Mouse (Mus musculus) telencephalon, adult 2 months (tissue): ENCODE measurements around the gene Cryba1.

Experiments used
- DNase-seq: peaks from one replicate; pipeline ENCODE4 v3.0.0-alpha.2; 2011; ENCODE audit warnings: low read depth, low spot score

The Cryba1 gene

GRCm38 (mm10) chr11:77719055-77719454, 6.0 kb downstream of the Cryba1 start:
- DNase-seq: no peak

GRCm38 (mm10) chr11:77713736-77714135, 11.3 kb downstream of the Cryba1 start:
- no peak for DNase-seq

- no peak for DNase-seq
These were observed 16.0 kb downstream of the Cryba1 start for GRCm38 (mm10) chr11:77709039-77709438.

GRCm38 (mm10) chr11:77705920-77706319, 19.2 kb downstream of the Cryba1 start:
- no peak for DNase-seq

GRCm38 (mm10) chr11:77697232-77697631, 27.9 kb downstream of the Cryba1 start:
- DNase-seq: no peak

DNA sequence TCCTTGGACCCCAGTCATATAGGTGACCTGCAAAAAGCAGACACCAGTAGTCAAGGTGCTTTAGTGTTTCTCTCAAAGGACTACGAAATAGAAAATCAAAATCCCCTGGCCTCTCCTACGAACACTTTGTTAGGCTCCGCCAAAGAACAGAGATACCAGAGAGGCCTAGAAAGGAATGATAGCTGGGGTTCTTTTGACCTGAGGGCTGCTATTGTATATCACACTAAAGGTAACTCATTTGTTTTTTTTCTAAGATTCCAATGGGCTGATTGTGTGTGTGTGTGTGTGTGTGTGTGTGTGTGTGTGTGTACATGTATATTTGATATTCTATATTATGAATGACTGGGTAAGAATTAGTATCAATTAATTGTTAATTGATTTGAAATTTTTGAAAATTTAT, 32.1 kb downstream of the Cryba1 start:
- DNase-seq: no peak

DNA sequence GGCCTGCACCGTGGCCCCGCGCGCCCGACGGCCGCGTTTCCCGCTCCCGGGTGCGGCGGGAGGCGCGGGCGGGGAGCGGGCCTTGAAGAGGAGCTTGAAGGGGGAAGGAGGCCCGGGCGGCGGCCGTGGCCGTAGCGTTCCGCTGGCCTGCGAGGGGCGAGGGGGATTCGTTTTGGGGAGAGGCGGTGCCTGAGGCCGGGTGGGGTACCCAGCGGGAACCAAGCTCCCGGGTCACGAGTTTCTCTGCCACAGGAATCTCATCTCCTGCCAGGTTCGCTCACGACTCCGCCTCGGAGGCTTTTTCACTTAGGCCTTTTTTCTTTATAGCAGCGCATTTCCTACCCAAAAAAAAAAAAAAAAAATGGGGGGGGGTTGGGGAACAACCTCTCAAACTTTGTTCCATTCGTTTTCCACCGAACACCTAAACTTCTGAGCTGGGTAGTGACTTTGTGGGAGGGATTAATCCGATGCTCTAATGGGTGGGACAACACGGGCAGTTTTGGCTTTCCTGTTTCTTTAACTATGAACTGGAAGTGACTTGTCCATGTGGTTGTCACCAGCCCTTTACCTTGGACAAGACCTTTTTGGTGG, 37.4 kb downstream of the Cryba1 start:
- DNase-seq: peak; percentile 10

DNA sequence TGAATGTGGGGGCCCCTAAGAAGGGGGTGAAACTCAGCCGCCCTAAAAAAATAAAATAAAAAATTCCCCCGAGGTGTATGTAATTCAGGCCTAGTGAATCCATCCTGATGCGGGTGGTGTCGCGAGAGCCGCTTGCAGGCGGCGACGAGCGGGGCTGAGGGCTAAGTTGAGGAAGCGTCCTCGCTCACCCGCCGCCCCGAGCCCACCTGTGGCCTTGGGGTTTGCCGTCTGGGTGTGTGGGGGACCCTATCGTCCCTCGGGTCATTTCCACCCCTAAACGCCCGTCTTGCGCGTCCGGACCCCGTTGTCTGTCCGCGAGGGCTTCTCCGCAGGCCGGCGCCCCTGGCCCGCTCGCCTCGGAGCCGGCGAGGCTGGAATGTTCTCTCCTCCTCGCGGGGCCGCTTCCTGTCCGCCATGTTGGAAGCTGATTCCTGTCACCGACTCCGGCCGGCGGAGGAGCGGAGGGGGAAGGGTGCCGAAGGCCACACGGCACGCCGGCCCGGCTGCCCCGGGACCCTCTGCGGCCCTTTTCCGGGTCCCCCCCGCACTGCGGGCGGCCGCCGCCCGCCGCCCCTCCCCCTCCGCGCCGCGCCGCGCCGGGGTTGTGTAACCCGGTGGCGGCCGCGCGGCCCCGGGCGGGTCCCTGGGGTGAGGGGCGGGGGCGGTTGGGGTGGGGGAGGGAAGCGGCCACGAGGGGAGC, 38.1 kb downstream of the Cryba1 start:
- DNase-seq: peak; percentile 9

DNA sequence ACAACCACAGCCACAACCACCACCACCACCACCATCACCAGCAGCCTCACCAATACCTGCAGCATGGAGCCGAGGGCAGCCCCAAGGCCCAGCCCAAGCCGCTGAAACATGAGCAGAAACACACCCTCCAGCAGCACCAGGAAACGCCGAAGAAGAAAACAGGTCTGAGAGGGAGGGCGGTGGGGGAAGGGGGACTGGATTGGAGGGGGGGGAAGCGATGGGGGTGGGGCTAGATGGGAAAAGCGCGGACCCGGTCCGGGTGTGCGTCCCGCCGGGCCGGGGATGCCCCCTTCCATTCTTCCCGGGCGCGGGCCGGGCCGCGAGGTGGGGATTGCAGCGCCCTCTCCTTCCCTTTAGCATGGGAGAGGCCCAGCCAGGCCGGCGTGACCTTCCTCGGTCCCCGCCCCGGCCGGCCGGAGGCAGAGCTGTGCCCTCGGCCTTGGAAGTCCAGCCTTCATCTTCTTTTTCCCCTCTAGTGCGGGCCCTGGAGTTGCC, 38.7 kb downstream of the Cryba1 start:
- DNase-seq: peak; percentile 9

- DNase-seq: peak; percentile 99
These were observed 39.5 kb downstream of the Cryba1 start, which contains the start of gene Nufip2 for GRCm38 (mm10) chr11:77685383-77686265. Gene Nufip2 (plus strand): TSS chr11:77686155.

DNA sequence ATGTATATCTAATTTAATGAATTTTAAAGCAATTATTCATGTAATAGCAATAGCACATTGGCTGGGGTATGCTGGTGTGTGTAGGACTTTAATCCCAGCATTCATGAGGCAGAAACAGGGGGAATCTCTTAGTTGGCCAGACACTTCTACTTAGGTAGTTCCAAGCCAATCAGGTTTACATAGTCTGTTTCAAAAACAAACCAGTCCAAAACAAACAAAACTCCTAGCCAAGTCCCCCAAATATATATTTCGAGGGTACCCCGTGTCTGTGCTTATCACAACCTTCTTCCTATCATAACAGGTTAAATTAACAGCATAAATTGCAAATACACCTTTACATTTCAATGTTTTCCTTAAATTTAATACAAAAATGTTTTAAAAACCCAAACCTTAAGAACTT, 40.2 kb downstream of the Cryba1 start:
- DNase-seq: no peak

- no peak for DNase-seq
These were observed 45.1 kb downstream of the Cryba1 start for GRCm38 (mm10) chr11:77680018-77680417.

DNA sequence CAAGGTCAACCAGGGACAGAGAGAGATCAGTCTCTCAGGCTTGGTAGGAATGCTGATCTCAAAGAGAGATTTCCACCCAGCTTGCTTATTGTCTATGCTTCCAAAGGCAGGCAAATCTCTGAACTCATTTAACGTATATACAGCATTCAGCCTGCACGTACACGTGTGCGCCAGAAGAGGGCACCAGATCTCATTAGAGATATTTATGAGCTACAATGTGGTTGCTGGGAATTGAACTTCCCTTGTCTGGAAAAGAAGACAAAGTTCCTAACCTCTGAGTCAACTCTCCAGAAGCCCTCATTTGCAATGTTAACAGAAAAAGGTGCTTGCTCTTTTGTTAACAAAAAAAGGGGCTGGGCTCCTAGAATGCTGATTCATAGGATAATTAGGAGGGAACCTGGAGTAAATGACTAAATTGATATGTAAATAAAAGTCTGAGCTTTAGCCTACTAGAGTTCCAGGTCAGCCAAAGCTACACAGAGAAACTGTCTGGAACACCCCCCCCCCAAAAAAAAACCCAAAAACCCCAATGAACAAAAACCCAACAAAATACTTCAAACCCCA, 51.6 kb downstream of the Cryba1 start:
- no peak for DNase-seq

- no peak for DNase-seq
These were observed 52.3 kb downstream of the Cryba1 start for GRCm38 (mm10) chr11:77672746-77673145.
